Mouse (Mus musculus) olfactory bulb, adult 2 months (tissue): ENCODE measurements around the gene Smc4.

Source experiments
- CTCF ChIP-seq: fragments of 200-500 bp; IDR thresholded peaks from 2 replicates; pipeline ENCODE4 v1.5.1; 2012; ENCODE audit warnings: low read depth, mild to moderate bottlenecking, low read length, moderate library complexity; ENCODE audit not compliant: insufficient read depth
- POLR2A ChIP-seq: fragments of 200-500 bp; IDR thresholded peaks from 2 replicates; pipeline ENCODE4 v1.6.1; 2012; ENCODE audit warnings: mild to moderate bottlenecking, low read depth, low read length, moderate library complexity; ENCODE audit not compliant: insufficient read depth

- no peak for TF ChIP-seq CTCF
- TF ChIP-seq POLR2A: no peak
Measured at GRCm38 (mm10) chr3:69045750-69046149, 41.2 kb downstream of the Smc4 start.
